Mouse (Mus musculus): ENCODE data around the gene Ptk6. TPM values are rescaled to one million over a fixed set of nuclear protein-coding genes. Genes with fewer than 3 reads are reported as not detected.

Ptk6 gene
- polyA plus RNA-seq, 1 experiment from 2014 or later, result not detected

Other genes with a start within 250 kb of the Ptk6 start
- gene Nkain4, start 248.1 kb downstream of the Ptk6 start, polyA plus RNA-seq (2016; fragmentation: Nextera tagmentation; extraction: Ambion mirVana), result 19.3 and 24.4 TPM in 2 replicates
- 101 and 104 TPM in 2 replicates for gene Arfgap1, start 235.6 kb downstream of the Ptk6 start, polyA plus RNA-seq (2016; fragmentation: Nextera tagmentation; extraction: Ambion mirVana)
- 0.11 and 0.20 TPM in 2 replicates for gene Col20a1, start 216.3 kb downstream of the Ptk6 start, polyA plus RNA-seq (2016; fragmentation: Nextera tagmentation; extraction: Ambion mirVana)
- 0.17 and 1.3 TPM in 2 replicates for gene Chrna4, start 159.2 kb downstream of the Ptk6 start, polyA plus RNA-seq (2016; fragmentation: Nextera tagmentation; extraction: Ambion mirVana)
- gene Kcnq2, start 67.5 kb downstream of the Ptk6 start, polyA plus RNA-seq (2016; fragmentation: Nextera tagmentation; extraction: Ambion mirVana), result 0.07 and 0.50 TPM in 2 replicates
- 0.95 and 2.6 TPM in 2 replicates for gene Eef1a2, start 45.8 kb downstream of the Ptk6 start, polyA plus RNA-seq (2016; fragmentation: Nextera tagmentation; extraction: Ambion mirVana)
- gene Ppdpf, start 15.5 kb downstream of the Ptk6 start, polyA plus RNA-seq (2016; fragmentation: Nextera tagmentation; extraction: Ambion mirVana), result 172 and 240 TPM in 2 replicates
- 0.11 and 0.79 TPM in 2 replicates for gene Srms, start 10.4 kb upstream of the Ptk6 start, polyA plus RNA-seq (2016; fragmentation: Nextera tagmentation; extraction: Ambion mirVana)
- gene Fndc11, start 17.2 kb upstream of the Ptk6 start, polyA plus RNA-seq (2016; fragmentation: Nextera tagmentation; extraction: Ambion mirVana), result not detected in 2 replicates
- 1.1 and 1.3 TPM in 2 replicates for gene Helz2, start 39.2 kb upstream of the Ptk6 start, polyA plus RNA-seq (2016; fragmentation: Nextera tagmentation; extraction: Ambion mirVana)
- gene Gmeb2, start 85.2 kb upstream of the Ptk6 start, polyA plus RNA-seq (2016; fragmentation: Nextera tagmentation; extraction: Ambion mirVana), result 13.1 and 13.2 TPM in 2 replicates
- gene Stmn3, start 111.7 kb upstream of the Ptk6 start, polyA plus RNA-seq (2016; fragmentation: Nextera tagmentation; extraction: Ambion mirVana), result 0.37 and 1.0 TPM in 2 replicates
- 46.0 and 50.6 TPM in 2 replicates for gene Rtel1, start 117.0 kb upstream of the Ptk6 start, polyA plus RNA-seq (2016; fragmentation: Nextera tagmentation; extraction: Ambion mirVana)
- gene Zgpat, start 162.1 kb upstream of the Ptk6 start, polyA plus RNA-seq (2016; fragmentation: Nextera tagmentation; extraction: Ambion mirVana), result 36.9 and 38.0 TPM in 2 replicates
- gene Arfrp1, start 162.6 kb upstream of the Ptk6 start, polyA plus RNA-seq (2016; fragmentation: Nextera tagmentation; extraction: Ambion mirVana), result 64.1 and 65.6 TPM in 2 replicates
- 16.5 and 20.5 TPM in 2 replicates for gene Lime1, start 177.3 kb upstream of the Ptk6 start, polyA plus RNA-seq (2016; fragmentation: Nextera tagmentation; extraction: Ambion mirVana)

Measured in heart, embryonic 10.5 days (tissue).